Mouse (Mus musculus): ENCODE results near the gene Whamm.

GRCm38 (mm10) chr7:81571941-81572441, 925 bp downstream of the Whamm start:
- no peak for TF ChIP-seq MAFK (IDR thresholded peaks at IDR 0.05; ENCODE audit: insufficient read depth, low read depth, low read length)
- no peak for TF ChIP-seq HCFC1 (IDR thresholded peaks at IDR 0.05; ENCODE audit: borderline replicate concordance, insufficient read depth, low read length)
- no peak for TF ChIP-seq CHD2 (IDR thresholded peaks at IDR 0.05; ENCODE audit: low read depth, low read length)
- no peak for TF ChIP-seq ZC3H11A (IDR thresholded peaks at IDR 0.05; ENCODE audit: borderline replicate concordance, low read depth, low read length)

All from ES-E14 (cell line).